Mouse (Mus musculus): Measurements from ENCODE around the gene Otulin.

- no peak for TF ChIP-seq CTCF (IDR thresholded peaks at IDR 0.05; ENCODE audit: borderline replicate concordance, extremely low read depth, insufficient read depth, insufficient read length)
- TF ChIP-seq POLR2A (IDR thresholded peaks at IDR 0.05; ENCODE audit: borderline replicate concordance, extremely low read depth, insufficient read depth, insufficient read length, poor library complexity, severe bottlenecking): no peak
Observed at GRCm38 (mm10) chr15:27604558-27604957, 25.9 kb downstream of the Otulin start.
